Mouse (Mus musculus) testis, postnatal 14 days (tissue): ENCODE measurements around the gene Ift122.

Experiments
- DNase-seq: peaks from one replicate; pipeline ENCODE4 v3.0.0; 2021; ENCODE audit warnings: low spot score

Gene Ift122

GRCm38 (mm10) chr6:115926416-115926815, 73.1 kb downstream of the Ift122 start:
- no peak for DNase-seq

- no peak for DNase-seq
Measured at GRCm38 (mm10) chr6:115927292-115928242, 74.3 kb downstream of the Ift122 start.

GRCm38 (mm10) chr6:115930018-115930417, 76.7 kb downstream of the Ift122 start:
- no peak for DNase-seq

GRCm38 (mm10) chr6:115931639-115932038, 78.4 kb downstream of the Ift122 start, which contains the start of gene Rho:
Rho (plus strand) TSS chr6:115931748.
- no peak for DNase-seq

- no peak for DNase-seq
Measured at GRCm38 (mm10) chr6:115932391-115932790, 79.1 kb downstream of the Ift122 start.

GRCm38 (mm10) chr6:115935544-115935943, 82.3 kb downstream of the Ift122 start:
- no peak for DNase-seq

GRCm38 (mm10) chr6:115938011-115938410, 84.7 kb downstream of the Ift122 start:
- DNase-seq, result no peak

GRCm38 (mm10) chr6:115938798-115939197, 85.5 kb downstream of the Ift122 start:
- DNase-seq, result no peak

GRCm38 (mm10) chr6:115940603-115941002, 87.3 kb downstream of the Ift122 start:
- DNase-seq, result no peak

- DNase-seq, result no peak
Measured at GRCm38 (mm10) chr6:115941128-115941527, 87.9 kb downstream of the Ift122 start.

- DNase-seq, result no peak
Measured at GRCm38 (mm10) chr6:115943498-115944427, 90.5 kb downstream of the Ift122 start.

- no peak for DNase-seq
Measured at GRCm38 (mm10) chr6:115944638-115945037, 91.4 kb downstream of the Ift122 start, which contains the start of gene H1foo. H1foo (plus strand) TSS chr6:115944938.

- DNase-seq, result no peak
Measured at GRCm38 (mm10) chr6:115945633-115946032, 92.4 kb downstream of the Ift122 start.

- no peak for DNase-seq
Measured at GRCm38 (mm10) chr6:115946389-115946788, 93.1 kb downstream of the Ift122 start.

- no peak for DNase-seq
Measured at GRCm38 (mm10) chr6:115954506-115955074, 101.3 kb downstream of the Ift122 start.

- no peak for DNase-seq
Measured at GRCm38 (mm10) chr6:115955169-115955568, 101.9 kb downstream of the Ift122 start.

GRCm38 (mm10) chr6:115955664-115956063, 102.4 kb downstream of the Ift122 start:
- DNase-seq, result no peak

GRCm38 (mm10) chr6:115956418-115956921, 103.2 kb downstream of the Ift122 start:
- DNase-seq, result no peak

- DNase-seq, result no peak
Measured at GRCm38 (mm10) chr6:115956922-115957601, 103.8 kb downstream of the Ift122 start.

GRCm38 (mm10) chr6:115957681-115958080, 104.4 kb downstream of the Ift122 start:
- no peak for DNase-seq

GRCm38 (mm10) chr6:115958445-115958844, 105.2 kb downstream of the Ift122 start:
- no peak for DNase-seq
